Mouse (Mus musculus): ENCODE measurements around the gene Cfi. TPM values are rescaled to one million over a fixed set of nuclear protein-coding genes. Genes with fewer than 3 reads are reported as not detected.

Cfi gene
- polyA plus RNA-seq (2015; fragmentation: Nextera tagmentation; extraction: Ambion mirVana): 0.13 and 0.27 TPM in 2 replicates

DNA sequence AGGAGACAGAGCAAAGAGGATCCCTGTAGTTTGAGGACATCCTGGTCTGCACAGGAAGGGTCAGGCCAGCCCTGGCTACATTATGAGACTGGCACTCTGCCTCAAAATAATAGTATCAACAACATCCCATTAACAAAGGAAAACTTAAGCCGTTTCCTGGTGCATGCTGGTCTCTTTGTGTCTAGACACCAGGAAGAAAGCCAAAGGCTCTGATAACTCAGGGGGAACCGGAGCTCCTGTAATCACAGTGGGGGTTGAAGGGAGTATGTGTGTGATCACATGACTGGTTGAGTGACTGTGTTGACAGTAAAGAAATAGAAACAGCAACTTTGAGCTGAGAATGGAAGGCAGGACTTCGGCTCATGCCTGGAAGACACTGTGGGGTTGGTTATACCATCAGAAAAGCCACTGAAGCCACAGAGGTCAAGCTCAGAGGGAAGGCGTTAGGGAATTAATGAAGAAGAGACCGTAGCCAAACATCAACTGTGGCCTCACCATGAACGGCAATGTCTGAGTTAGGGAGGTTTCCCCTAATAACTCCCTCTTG, at the start of gene Cfi:
Cfi (plus strand) TSS at position 497 of the 547 bp plus-strand sequence.

DNA sequence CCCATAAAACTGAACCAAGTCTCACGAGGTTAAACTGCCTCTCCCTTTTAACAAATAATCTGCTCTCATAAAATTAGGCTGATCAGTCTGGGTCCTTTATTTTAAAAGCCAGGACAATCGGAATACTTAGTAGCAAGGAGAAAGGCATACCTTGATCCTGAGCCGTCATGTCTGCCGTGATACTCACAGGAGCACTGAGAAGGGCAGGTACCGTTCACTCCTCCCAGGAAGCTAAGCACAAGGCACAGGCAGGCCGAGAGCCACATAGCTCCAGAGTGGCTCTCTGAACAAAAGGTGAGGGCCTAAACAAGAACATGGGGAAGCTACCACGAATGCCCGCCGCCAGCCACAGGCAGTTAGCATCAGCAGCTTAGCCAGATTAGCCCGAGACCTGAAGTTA, 31.9 kb upstream of the Cfi start, which contains the start of gene Lrit3:
Lrit3 (minus strand) TSS at position 266 of the 400 bp plus-strand sequence.

GRCm38 (mm10) chr3:129822206-129822775, 13.4 kb upstream of the Cfi start, which contains the start of gene Rrh:
Gene Rrh (minus strand): TSS chr3:129822587.

DNA sequence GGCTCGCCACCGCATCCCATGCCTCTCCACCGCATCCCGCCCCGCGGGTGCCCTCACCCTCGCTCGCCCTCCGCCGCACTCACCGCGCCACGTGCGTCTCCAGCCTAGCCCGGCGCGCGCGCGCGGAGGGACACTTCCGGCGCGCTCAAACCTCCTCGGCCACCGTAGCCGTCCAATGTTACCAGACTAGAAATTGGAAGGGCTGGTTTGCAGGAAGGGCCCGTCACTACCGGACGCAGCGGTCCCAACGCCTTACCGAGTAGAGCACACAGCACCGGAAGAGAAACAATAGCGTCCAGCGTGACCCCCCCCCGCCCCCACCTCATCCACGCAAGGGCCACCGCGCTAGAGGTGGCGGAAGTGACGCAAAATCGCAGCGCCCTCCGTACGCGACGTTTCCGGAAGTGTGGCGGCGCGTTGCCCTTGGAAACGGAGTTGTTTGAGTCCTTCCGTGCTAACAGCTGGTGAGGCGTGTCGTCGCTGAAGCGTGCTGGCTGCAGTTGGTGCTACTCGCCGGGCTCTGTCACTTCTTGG, 4.6 kb upstream of the Cfi start, which contains the start of gene Gar1:
Gar1 (minus strand) TSS at position 362 of the 534 bp plus-strand sequence.

DNA sequence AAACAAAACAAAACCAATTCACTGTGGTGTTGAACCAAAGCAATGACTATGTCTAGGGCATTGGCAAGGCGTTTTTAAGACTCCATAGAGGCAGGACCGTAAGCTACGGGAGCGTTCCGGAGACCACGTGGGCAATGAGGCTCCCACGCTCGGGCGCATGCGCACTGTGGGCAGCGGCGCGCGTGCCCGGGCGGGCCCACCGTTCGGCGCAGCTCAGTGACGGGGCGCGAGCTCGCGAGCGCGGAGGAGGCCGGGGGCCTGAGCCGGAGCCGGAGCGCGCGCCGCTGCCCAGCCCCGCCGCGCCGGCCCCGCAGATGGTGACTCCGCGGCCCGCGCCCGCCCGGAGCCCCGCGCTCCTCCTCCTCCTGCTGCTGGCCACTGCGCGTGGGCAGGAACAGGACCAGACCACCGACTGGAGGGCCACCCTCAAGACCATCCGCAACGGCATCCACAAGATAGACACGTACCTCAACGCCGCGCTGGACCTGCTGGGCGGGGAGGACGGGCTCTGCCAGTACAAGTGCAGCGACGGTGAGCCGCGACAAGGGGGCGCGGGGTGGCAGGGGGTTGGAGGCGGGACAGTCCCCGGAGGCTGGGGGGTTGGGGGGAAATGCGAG, 42.8 kb downstream of the Cfi start, which contains the start of gene Pla2g12a:
Pla2g12a (plus strand) TSS at position 202 of the 617 bp plus-strand sequence.

GRCm38 (mm10) chr3:129901271-129901809, 65.7 kb downstream of the Cfi start, which contains the start of gene Casp6:
Gene Casp6 (plus strand): TSS chr3:129901425.

Other genes with a start within 250 kb of the Cfi start
- gene Egf, start 80.6 kb upstream of the Cfi start, polyA plus RNA-seq (2015; fragmentation: Nextera tagmentation; extraction: Ambion mirVana): 8.0 and 11.5 TPM in 2 replicates
- gene Lrit3, start 31.9 kb upstream of the Cfi start, polyA plus RNA-seq (2015; fragmentation: Nextera tagmentation; extraction: Ambion mirVana): not detected in 2 replicates
- not detected in 2 replicates for gene Rrh, start 13.3 kb upstream of the Cfi start, polyA plus RNA-seq (2015; fragmentation: Nextera tagmentation; extraction: Ambion mirVana)
- gene Gar1, start 4.5 kb upstream of the Cfi start, polyA plus RNA-seq (2015; fragmentation: Nextera tagmentation; extraction: Ambion mirVana): 25.3 and 29.0 TPM in 2 replicates
- 35.9 and 39.9 TPM in 2 replicates for gene Pla2g12a, start 42.7 kb downstream of the Cfi start, polyA plus RNA-seq (2015; fragmentation: Nextera tagmentation; extraction: Ambion mirVana)
- gene Casp6, start 65.5 kb downstream of the Cfi start, polyA plus RNA-seq (2015; fragmentation: Nextera tagmentation; extraction: Ambion mirVana): 16.2 and 17.8 TPM in 2 replicates
- gene Mcub, start 134.3 kb downstream of the Cfi start, polyA plus RNA-seq (2015; fragmentation: Nextera tagmentation; extraction: Ambion mirVana): 2.1 and 2.4 TPM in 2 replicates
- gene Sec24b, start 225.7 kb downstream of the Cfi start, polyA plus RNA-seq (2015; fragmentation: Nextera tagmentation; extraction: Ambion mirVana): 12.9 and 14.7 TPM in 2 replicates

All from skeletal muscle tissue, postnatal 0 days (tissue).